Mouse (Mus musculus): ENCODE measurements around the gene Tmc6.

The Tmc6 gene

DNA sequence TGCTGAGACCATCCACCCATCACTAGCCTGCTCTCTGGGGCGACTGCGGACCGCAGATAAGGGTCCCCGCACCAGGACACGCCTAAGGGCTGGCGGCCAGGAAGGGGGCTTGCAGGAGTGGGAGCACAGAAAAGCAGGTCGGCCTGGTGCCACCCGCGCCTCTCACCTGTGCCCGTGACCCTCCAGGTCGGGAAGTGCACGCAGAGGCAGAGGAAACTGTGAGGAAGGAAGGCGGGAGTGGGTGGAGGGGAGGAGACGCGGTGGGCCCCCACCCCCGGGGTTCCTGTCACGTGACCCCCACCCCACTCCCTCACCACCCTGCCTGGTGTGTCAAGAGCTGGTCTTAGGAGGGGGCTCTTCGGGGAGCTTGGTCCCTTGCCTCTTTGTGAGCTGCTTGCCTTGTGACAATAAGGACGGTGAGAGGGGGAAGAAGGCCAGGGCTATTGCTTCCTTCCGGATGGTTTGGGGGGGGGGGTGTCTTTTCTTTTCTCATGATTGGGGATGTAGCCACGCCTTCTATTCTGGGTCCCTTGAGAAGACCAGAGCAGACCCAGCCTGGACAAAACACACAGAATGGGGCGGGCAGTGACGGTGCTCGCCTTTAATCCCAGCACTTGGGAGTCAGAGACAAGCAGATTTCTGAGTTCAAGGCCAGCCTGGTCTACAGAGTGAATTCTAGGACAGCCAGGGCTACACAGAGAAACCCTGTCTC lies at the start of gene Tmc6, which contains the start of gene Tmc8:
Tmc6 (minus strand) TSS at position 206 of the 712 bp plus-strand sequence.
Tmc8 (plus strand) TSS at position 84 of the 712 bp plus-strand sequence.
- ATAC-seq (ENCODE audit: low TSS enrichment), result no peak

- ATAC-seq (ENCODE audit: low TSS enrichment), result no peak
These were observed 48.4 kb upstream of the Tmc6 start for GRCm38 (mm10) chr11:117830401-117830800.

DNA sequence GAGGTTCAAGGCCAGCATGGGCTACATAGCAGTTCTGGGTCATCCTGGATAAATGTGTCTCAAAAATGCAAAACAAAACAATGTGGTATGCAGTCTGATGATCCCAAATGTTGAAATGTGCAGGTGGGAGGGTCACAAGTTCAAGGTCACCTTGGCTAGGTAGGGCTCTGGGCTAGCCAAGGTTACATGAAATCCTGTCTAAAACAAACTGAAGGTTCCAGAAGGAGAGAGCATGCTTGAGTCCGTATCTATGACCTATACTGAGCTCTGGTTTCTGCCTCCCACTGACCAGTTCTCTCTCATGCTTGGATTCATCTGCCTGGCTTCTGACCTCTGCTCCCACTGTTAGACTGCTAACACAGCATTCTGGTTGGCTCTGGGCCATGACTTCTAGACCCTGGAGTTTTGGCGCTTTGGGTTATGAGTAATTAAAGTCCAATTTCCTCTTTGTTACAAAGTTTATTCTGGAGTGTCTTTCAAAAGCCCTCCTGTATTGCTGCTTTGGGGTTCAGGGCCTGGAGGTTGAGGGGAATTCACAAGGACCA lies 47.7 kb upstream of the Tmc6 start:
- no peak for ATAC-seq (ENCODE audit: low TSS enrichment)

- ATAC-seq (ENCODE audit: low TSS enrichment), result no peak
These were observed 47.0 kb upstream of the Tmc6 start for GRCm38 (mm10) chr11:117828888-117829604.

- ATAC-seq (ENCODE audit: low TSS enrichment), result no peak
These were observed 46.3 kb upstream of the Tmc6 start for GRCm38 (mm10) chr11:117828149-117828887.

GRCm38 (mm10) chr11:117827386-117827785 lies 45.4 kb upstream of the Tmc6 start:
- no peak for ATAC-seq (ENCODE audit: low TSS enrichment)

DNA sequence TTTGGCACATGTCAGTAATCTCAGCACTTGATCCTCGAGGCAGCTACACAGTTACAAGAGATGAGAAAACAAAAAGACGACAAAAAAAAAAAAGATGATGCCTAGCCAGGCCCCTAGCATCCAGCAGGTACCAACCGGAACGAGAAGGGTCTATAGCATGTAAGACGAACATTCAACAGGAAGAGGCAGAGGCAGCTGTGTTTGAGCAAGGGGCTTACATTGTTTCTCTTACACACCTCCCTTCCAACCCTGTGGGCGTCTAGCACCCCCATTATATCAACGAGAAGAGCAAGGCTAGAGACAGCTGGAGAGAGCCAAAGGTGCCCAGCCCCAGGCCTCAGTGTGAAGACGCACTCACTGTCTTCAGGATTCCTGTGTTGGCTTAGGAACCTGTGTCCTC lies 44.9 kb upstream of the Tmc6 start:
- ATAC-seq (ENCODE audit: low TSS enrichment), result no peak

DNA sequence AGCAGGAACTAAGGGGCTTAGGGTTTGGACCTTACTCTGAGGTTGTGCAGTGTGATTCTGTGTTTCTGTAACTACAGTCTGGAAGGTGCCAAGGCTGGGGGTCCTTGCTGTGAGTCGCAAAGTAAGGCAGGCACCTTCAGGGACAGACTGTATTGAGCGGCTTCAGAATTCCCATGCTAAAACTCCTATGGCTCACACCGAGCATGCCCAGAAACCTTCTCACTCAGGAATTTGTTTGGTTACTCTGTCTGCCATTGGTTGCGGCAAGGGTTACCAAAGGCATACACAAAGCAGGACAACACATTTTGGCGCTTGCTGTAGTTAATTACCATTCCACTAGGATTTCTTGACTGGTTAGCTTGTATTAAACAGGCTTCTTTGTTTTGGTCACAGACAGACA lies 44.2 kb upstream of the Tmc6 start:
- ATAC-seq (ENCODE audit: low TSS enrichment), result no peak

DNA sequence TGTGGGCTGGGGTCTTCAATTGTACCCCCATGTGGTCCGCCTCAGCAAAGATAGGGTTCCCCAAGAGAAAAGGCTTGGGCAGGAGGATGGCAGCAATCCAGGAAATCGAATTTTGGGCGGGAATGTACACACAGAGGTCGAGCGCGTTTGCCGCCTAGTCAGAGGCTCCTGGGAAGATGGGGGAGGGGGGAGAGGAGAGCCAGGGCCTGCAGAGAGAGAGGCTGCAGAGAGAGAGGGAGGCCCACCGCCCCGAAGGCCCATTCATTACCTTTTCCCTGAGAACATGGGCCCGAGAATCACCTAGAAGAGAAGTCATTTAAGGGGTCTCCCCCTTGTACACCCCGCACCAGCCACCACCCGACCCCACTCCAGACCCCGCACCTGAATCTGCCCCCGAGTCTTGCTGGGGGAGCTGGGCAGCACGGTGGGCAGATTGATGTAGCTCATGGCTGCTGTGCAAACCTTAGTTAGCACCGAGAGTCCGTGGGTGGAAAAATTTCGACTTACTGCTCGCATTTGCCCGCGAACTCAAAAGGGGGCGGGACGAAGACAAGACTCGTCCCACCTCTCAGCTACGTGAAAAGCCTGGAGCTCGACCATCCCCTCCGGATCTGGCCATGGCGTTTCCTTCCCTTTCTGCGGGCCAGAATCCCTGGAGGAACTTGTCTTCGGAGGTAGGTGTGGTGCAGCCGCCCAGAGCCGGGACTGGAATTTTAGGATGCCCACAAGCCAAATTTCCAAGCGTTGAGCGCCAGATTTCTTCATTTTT lies 43.5 kb upstream of the Tmc6 start, which contains the start of the genes Afmid and Tk1:
Afmid (plus strand) TSS at position 592 of the 769 bp plus-strand sequence.
Tk1 (minus strand) TSS at position 760 of the 769 bp plus-strand sequence.
- ATAC-seq (ENCODE audit: low TSS enrichment), result peak; percentile 18; the same call in 1 of the 2 replicates

GRCm38 (mm10) chr11:117824060-117824969 lies 42.3 kb upstream of the Tmc6 start:
- ATAC-seq (ENCODE audit: low TSS enrichment), result peak; percentile 66

DNA sequence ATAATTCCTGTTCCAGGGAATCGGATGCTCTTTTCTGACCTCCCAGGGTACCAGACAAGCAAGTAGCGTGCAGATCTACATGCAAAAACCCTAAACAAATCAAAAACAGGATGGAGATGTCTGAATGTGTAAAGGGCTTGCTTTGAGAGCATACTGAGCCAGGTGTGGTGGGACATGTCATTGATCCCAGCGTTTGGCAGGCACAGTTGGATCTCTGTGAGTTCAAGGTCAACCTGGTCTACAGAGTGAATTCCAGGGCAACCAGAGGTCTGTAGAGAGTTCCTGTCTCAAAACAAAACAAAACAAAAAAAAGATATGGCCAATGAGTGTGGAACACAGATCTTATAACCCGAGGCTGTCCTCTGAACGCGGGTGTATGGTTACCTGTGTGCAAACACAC lies 41.4 kb upstream of the Tmc6 start:
- ATAC-seq (ENCODE audit: low TSS enrichment), result no peak

DNA sequence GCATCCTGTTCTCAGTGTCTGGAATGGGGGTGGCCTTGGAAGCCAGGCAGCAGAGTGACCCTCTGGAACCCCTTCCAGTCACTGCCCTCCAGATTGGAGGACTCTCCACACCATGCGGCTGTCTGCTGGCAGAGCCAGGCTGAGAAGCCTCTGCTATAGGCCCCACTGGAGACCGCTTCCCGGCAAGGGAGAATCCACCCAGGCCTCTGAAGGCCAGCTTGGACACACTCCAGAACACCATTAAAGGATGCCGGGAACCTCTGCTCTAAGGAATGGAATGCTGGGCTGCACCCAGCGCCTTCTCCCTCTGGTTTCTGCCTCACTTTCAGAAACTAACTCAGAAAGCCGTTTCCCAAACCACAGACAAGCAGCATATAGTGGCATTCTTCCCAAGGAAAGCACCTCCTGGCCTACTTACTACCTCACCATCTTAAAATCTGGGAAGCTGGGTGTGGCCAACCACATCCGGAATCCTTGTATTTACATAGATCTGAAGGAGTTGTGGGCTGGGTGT lies 40.8 kb upstream of the Tmc6 start:
- no peak for ATAC-seq (ENCODE audit: low TSS enrichment)

GRCm38 (mm10) chr11:117821868-117822267 lies 39.9 kb upstream of the Tmc6 start:
- no peak for ATAC-seq (ENCODE audit: low TSS enrichment)

DNA sequence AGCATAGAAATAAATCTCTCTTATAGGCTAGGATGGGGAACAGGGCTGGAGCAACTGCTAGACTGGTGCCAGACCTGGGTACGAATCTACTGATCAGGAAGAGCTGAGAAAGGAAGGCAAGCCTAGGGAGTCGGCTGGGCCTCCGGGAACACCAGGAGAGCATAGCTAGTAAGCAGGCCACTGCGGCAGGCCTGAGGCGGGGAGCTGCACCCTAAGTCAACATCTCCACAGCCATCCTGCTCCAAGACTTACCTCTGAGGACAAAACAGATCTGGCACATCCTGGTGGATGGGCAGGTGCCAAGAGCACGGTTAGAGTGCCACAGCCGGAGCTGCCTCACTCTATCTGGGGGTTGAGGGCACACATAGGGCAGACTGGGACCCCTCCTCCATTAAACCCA lies 38.2 kb upstream of the Tmc6 start:
- no peak for ATAC-seq (ENCODE audit: low TSS enrichment)

GRCm38 (mm10) chr11:117819095-117819494 lies 37.1 kb upstream of the Tmc6 start:
- no peak for ATAC-seq (ENCODE audit: low TSS enrichment)

- peak; percentile 83 for ATAC-seq (ENCODE audit: low TSS enrichment)
These were observed 34.5 kb upstream of the Tmc6 start for GRCm38 (mm10) chr11:117816389-117816996.

GRCm38 (mm10) chr11:117815850-117816249 lies 33.9 kb upstream of the Tmc6 start:
- ATAC-seq (ENCODE audit: low TSS enrichment), result peak; percentile 36; the same call in 1 of the 2 replicates

GRCm38 (mm10) chr11:117814704-117815366 lies 32.8 kb upstream of the Tmc6 start:
- no peak for ATAC-seq (ENCODE audit: low TSS enrichment)

DNA sequence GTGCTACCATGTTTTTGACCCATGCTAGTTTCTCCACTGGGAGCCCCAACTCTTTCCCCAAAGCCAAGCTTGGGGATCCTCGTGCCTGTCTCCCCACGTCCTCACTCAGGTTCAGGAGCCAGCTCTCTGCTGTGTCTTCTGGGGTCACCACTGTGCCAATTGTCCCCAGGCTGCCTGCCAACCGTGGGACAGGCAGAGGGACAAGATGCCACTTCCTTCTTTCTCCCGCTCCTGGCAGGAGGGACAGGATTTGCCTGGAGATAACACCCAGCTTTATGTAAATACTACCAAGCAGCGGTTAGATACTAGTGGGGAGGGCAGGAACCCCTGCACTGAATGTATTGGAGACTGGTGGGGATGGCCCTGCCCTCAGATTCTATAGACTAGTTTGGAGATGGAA lies 31.9 kb upstream of the Tmc6 start:
- no peak for ATAC-seq (ENCODE audit: low TSS enrichment)
